ENCODE assay signal across 9 mouse cellular contexts in the genomic region with DNA sequence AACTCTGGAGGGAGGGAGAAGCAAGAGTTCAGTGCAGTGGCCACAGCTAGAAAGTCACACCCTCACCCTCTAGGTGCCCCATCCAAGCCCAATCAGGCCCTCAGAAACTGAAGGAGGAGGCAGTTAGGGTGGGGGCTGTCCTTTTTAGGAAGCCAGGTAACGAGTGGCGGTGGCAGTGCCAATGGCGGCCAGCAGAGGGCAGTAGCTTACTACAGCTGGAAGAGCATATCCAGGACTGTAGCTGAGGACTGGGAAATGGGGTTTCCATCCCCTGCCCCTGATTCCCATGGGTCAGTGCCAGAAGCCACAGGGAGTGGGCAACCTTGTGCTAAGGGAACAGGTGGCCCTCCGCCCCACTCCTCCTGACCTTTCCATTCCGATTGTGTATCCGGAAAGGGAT. TPM values are rescaled to one million over a fixed set of nuclear protein-coding genes. Genes with fewer than 3 reads are reported as not detected.
A peak's percentile ranks its signal among the peaks of the same experiment; 100 is the strongest.
DNase-seq lines count a peak whose midpoint lies in the region; ATAC-seq lines count a peak whose summit lies in the region.
"Had no signal": no experiment of that assay in that cellular context is flagged by ENCODE, and none has a peak within 500 bp of the region (broad histone marks: within the 10 kb centered on the region; RNA-seq: fewer than 3 reads in every experiment).

No protein-coding gene starts in this region.

- DNase-seq in R1 (ENCODE audit: low read depth, low spot score) = peak; percentile 88
- peak; percentile 78 for DNase-seq in cerebellum, adult 9-11 months
- peak; percentile 76 to 84 for DNase-seq in frontal cortex, postnatal 14 days (ENCODE audit: low spot score in 2 of 2)
- peak; percentile 77 to 79 for DNase-seq in layer of hippocampus, postnatal 36 days
- DNase-seq in right cerebral cortex, adult 2 months (ENCODE audit: low spot score in 2 of 2) = peak; percentile 91 to 92
- peak; percentile 79 for DNase-seq in urinary bladder, adult 2 months (ENCODE audit: low spot score)

- no peak overlapping the region for H3K27ac ChIP-seq in hindbrain, embryonic 15.5 days (replicated peaks)
- H3K27ac ChIP-seq: midbrain, embryonic 12.5 days had no signal

- WGBS in hindbrain, embryonic 15.5 days = 20% methylated on average over 6 of the region's 6 CpGs

- H3K9ac ChIP-seq in hindbrain, embryonic 15.5 days = no peak overlapping the region
- H3K9ac ChIP-seq: midbrain, embryonic 12.5 days had no signal

- no peak overlapping the region for H3K4me3 ChIP-seq in hindbrain, embryonic 15.5 days
- H3K4me3 ChIP-seq: midbrain, embryonic 12.5 days had no signal

- no peaks in the 10 kb centered on the region for H3K27me3 ChIP-seq in hindbrain, embryonic 15.5 days

- H3K36me3 ChIP-seq in hindbrain, embryonic 15.5 days = peaks cover 69% of the 10 kb centered on the region

- H3K4me2 ChIP-seq in hindbrain, embryonic 15.5 days = no peak overlapping the region
- H3K4me2 ChIP-seq: midbrain, embryonic 12.5 days had no signal

- no peaks in the 10 kb centered on the region for H3K9me3 ChIP-seq in hindbrain, embryonic 15.5 days
- H3K9me3 ChIP-seq: midbrain, embryonic 12.5 days had no signal

- peak; percentile 67 for ATAC-seq in hindbrain, embryonic 15.5 days (ENCODE audit: low FRiP score, low read depth)
- ATAC-seq in megakaryocyte, adult 5-6 weeks (ENCODE audit: poor library complexity, severe bottlenecking) = peak; percentile 68

- peaks cover 9% of the 10 kb centered on the region for H3K4me1 ChIP-seq in hindbrain, embryonic 15.5 days (replicated peaks)

RNA-seq across cellular contexts. Expression of a gene that starts 49.5 kb away (rescaled TPM):
- 91.9 and 103 TPM in 2 replicates for polyA plus RNA-seq in hindbrain, embryonic 15.5 days (2015; fragmentation: Nextera tagmentation; extraction: Ambion mirVana)
- 10 to 100 TPM; 32.7 to 33.6 TPM for total RNA-seq in layer of hippocampus, postnatal 36 days (2021)
- 10.5 and 11.0 TPM in 2 replicates for total RNA-seq in megakaryocyte, adult 5-6 weeks (2015)
- 6.5 and 10.3 TPM in 2 replicates for total RNA-seq in megakaryocyte, adult 5-6 weeks (2017)
- polyA plus RNA-seq in urinary bladder, adult 2 months (2012; rRNA removed) = 19.6 and 21.5 TPM in 2 replicates

RNA-seq across cellular contexts. Expression of a gene that starts 57.3 kb away (rescaled TPM):
- polyA plus RNA-seq in hindbrain, embryonic 15.5 days (2015; fragmentation: Nextera tagmentation; extraction: Ambion mirVana) = 26.1 and 27.5 TPM in 2 replicates
- total RNA-seq in layer of hippocampus, postnatal 36 days (2021) = 10 to 100 TPM in 1 of 2 experiments, 1 to 10 TPM in 1; 9.5 to 11.6 TPM
- 9.4 and 15.1 TPM in 2 replicates for total RNA-seq in megakaryocyte, adult 5-6 weeks (2015)
- 8.7 and 12.3 TPM in 2 replicates for total RNA-seq in megakaryocyte, adult 5-6 weeks (2017)
- polyA plus RNA-seq in urinary bladder, adult 2 months (2012; rRNA removed) = 59.5 and 71.7 TPM in 2 replicates
